Mouse (Mus musculus) bone marrow, adult 2 months (tissue): ENCODE measurements around the gene Dcp1b.

Experiments
- CTCF ChIP-seq: fragments of 200-500 bp; IDR thresholded peaks from 2 replicates; pipeline ENCODE4 v1.5.1; 2011; ENCODE audit warnings: low read length, control low read depth; ENCODE audit not compliant: control insufficient read depth, insufficient read depth
- POLR2A ChIP-seq: fragments of 200-500 bp; IDR thresholded peaks from 2 replicates; pipeline ENCODE4 v1.6.1; 2011; ENCODE audit warnings: low read depth, mild to moderate bottlenecking, control low read depth, low read length, borderline replicate concordance; ENCODE audit not compliant: control insufficient read depth

DNA sequence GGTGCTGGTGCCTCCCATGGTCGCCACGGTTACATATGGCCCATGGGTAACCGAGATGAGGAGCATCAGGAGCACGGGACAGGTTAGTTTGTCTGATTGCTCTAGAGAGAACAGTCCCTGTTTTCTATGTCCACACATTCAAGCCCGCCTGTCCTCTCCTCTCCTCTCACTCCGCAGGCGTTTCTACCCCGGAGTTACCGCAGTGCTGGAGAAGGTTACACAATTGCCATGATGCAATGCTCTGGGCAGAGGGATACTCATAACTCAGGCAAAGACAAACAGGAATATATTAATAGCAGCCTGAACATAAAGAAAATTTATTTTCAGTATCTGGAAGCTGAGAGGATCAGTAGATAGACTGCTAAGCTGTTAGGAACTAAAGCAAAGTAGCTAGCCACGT, 37.3 kb upstream of the Dcp1b start:
- TF ChIP-seq CTCF (no peak), POLR2A (no peak)
